Mouse (Mus musculus) megakaryocyte progenitor cell, adult 5-6 weeks (primary cell): ENCODE measurements around the gene Tgif1. TPM values are rescaled to one million over a fixed set of nuclear protein-coding genes. Genes with fewer than 3 reads are reported as not detected.

ENCODE experiments used
- ATAC-seq: replicated peaks from 2 replicates; pipeline ENCODE4 v1.8.0; 2016; ENCODE audit warnings: mild to moderate bottlenecking, moderate TSS enrichment, inconsistent platforms; ENCODE audit not compliant: poor library complexity
- total RNA-seq, 2 experiments: library from RNA; stranded (forward) in 1 of 2; stranded (reverse) in 1 of 2; fragments of 157-497, 149-512 nt in 1 of 2; fragments of 200-1000 nt in 1 of 2; gene quantifications; 2 replicates each; pipeline versions ENCODE4 v1.2.3 to v1.2.4; 2015 to 2017

Gene Tgif1
- total RNA-seq, 2 experiments from 2014 or later: 47.0 to 85.6 TPM

DNA sequence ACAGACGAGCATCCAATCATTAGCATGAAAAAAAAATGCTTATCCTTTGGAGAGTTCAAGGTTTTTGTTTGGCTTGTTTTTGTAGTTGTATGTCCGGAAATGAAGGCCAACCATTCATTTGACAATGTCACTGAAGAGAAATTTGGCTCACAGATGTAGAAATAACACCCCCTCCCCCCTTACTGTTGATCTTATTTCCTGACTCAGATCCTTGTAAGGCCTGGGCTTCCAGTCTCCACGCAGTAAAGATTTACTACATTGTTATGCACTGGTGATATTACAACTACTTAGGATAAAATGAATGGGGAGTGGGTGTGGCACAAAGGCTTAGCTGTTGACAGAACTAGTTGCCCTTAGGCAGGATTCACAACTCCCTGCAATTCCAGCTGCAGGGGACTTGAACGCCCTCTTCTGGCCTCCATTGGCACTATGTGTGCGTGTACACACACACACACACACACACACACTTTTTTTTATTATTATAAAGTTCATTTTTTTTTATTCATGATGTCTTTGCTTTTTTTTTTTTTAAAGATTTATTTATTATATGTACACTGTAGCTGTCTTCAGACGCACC lies 13.3 kb upstream of the Tgif1 start:
- no peak for ATAC-seq

GRCm38 (mm10) chr17:70866029-70866428 lies 12.7 kb upstream of the Tgif1 start:
- ATAC-seq: no peak

- ATAC-seq: no peak
Observed at GRCm38 (mm10) chr17:70865060-70865604, 11.8 kb upstream of the Tgif1 start.

DNA sequence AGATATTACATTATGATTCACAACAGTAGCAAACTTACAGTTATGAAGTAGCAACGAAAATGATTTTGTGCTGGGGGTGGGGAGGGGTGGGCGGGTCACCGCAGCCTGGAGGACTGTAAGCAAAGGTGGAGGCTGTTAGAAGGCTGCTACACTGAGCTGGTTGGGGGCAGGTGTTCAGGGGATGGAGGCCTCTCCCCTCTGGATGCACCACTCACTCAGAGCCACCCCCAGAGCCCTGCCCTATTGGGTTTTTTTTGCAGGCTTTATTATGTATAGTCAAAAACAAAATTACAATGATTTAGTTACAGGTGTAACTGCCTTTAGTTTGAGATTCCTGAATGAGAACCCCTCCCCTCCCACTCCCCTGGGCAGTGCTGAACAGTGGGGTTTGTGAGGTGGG lies 11.3 kb upstream of the Tgif1 start:
- no peak for ATAC-seq

GRCm38 (mm10) chr17:70864117-70864516 lies 10.8 kb upstream of the Tgif1 start:
- no peak for ATAC-seq

DNA sequence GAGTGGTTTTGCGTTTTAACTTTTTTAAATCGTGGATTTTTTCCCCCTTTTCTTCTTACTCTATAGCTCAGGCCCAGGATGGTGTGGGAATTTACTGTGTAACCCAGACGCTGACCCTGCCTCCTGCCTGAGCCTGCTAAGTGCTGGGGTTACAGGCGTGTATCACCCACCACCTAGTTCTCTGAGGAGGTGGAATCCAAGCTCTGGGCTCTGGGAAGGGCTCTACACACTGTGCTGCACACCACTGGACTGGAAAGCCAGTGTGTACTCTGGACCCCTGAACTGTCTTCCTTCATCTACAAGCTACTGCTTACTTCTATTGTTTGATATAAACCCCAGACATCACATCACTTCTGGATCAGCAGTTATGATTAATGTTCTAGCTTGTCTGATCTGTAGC lies 5.5 kb upstream of the Tgif1 start:
- ATAC-seq: no peak

DNA sequence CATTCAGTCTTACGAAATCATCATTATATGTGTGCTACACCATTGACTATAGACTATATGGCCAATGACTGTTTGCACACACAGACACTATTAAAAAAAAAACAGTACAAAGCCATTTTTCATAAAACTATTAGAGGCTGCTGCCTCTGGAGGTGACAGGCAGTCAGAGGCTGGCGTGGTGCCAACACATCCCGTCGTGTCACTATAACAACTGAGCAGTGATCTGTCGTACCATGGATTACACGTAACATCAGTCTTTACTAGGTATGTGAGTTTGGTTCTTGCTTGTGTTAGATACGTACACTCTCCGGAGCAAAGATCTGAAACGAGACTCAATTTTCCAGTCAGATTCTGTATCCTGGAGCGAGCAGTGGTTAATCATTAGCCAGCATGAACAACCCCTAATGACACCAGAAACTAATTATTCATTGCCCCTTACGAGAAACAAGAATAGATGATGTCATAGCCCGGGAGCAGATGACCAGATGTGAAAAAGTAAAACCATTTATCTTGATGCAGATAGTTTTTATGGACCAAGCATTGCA lies 3.6 kb upstream of the Tgif1 start:
- ATAC-seq: no peak

DNA sequence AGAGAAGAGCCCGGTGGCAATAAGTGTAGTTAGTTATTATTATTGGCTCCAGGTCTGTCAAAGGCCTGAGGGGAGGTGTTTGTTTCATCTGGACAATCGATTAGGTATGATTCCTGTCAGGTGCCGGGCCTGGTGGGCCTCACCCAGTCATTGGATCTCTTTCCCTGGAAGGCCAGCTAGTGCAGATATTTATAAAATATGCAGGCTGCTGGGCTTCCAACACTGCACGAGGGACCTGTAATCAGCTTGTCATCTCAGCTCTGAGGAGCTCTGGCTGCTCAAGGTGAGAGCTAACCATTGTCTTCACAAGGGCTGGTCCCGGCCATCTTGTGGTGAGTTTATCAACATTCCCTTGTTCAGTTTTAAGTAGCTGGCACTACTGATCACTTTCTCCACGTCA lies 675 bp upstream of the Tgif1 start:
- ATAC-seq: no peak

DNA sequence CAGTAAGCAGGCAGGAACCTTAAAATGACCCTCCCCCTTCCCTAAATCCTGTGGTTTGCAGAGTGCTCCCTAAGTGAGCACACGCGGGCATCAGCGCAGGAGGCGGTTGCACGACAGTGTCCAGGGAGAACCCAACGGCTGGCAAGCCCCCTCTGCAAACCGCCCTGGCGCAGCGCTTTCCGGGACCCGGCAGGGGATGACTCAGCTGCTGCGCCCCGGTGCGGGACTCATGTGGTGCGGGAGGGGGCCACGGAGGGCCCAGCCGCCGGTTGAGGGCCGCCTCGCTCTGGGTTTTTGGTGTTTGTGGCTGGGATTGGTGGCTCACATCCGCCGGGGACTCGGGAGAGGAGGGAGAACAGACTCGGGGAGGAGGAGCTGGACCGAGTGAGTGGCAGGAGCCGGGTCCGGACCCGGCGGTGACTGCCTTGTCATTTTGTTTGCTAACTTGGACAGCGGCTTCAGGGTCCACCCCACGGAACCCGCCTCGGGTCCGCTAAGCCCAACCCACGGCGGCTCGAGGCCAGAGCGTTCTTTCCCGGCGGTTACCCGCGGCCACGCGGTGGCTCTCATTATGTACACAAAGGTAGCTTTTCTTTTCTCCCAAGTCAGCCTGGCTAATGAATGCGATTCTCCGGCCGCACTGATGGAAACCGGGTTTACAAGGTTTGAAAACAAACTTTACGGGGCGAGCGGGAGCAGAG lies 510 bp downstream of the Tgif1 start:
- peak; percentile 18 for ATAC-seq

- peak; percentile 10 for ATAC-seq
Observed at GRCm38 (mm10) chr17:70852011-70852685, 1.2 kb downstream of the Tgif1 start.

DNA sequence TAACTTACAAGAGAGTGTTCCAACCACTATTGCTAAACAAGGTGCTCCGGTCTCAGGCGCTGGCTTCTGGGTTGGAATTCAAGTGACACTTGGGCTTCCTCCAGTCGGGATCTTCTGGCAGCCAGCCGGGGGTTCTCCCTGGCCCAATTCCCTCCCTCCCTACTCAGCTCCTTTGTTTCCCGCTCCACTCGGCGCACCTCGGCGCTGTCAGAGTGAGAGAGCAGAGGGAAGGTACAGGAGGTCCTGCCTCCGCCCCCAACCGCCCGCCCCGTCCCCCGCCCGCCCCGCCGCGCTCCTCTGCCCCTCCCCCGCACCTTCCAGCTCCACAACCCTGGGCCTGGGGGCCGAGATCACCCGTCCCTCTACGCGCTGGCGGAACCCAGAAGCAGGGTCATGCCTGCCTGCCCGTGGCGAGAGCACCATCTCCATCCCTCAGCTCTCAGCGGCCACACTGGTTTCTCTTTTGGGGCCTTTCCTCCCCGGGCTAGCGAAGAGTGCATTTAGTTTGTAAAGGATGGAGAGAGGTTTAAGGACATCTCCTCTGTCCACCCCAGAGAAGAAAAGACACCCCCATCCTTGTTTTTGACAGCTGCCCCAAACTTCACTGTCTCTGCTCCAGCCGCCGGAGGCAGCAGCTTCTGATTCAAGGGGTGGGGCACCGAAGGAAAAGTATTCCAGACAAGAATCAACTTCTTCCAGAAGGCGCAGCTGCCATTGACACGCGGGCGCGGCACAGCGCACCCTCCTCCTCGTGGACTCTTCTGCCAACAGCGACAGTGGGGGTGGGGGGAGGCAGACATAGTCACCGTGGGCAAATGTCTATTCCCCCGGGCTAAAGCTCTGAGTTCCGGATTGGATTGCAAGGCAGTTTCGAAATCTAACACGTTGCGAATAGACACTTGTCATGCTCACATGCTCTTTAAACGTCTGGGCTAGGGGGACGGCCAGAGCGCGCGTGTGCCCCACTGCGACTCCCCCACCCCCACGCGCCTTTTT lies 2.1 kb downstream of the Tgif1 start:
- ATAC-seq: peak; percentile 24

DNA sequence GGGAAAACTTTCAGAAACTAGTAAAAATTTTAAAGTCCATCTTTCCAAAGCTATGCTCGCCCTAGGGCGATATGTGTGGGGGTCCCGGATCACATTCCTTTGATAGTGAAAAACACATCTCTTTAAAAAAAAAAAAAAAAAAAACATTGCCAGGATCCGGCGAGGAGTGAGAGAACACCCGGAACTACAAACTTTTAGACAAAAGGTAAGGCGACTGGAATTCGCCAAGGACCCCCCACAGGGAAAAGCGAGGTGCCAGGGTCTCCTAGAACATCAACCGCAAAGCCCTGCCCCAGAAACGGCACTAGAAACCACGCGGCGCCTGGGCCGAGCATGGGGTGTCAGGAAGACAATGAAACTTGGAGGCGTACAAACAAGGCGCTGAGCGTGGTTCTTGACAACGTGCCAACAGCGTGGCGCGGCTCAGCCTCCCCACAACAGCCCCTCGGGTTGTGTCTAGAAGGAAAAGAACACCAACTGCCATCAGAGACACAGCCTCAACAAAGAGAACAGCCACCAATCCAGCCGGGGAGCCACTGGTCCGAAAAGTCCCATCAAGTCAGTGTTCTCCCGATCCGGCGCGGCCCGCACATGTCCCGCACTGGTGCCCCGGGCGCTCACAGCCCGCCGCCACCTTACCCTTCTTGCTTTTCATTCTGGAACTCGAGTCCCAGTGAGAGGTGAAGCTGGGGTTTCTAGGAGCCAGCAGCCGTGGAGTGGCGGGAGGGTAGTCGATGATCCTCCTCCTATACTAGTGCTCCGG lies 2.9 kb downstream of the Tgif1 start:
- 0 out of 2 replicates have a peak, but pooled peaks have one; percentile 3 for ATAC-seq

DNA sequence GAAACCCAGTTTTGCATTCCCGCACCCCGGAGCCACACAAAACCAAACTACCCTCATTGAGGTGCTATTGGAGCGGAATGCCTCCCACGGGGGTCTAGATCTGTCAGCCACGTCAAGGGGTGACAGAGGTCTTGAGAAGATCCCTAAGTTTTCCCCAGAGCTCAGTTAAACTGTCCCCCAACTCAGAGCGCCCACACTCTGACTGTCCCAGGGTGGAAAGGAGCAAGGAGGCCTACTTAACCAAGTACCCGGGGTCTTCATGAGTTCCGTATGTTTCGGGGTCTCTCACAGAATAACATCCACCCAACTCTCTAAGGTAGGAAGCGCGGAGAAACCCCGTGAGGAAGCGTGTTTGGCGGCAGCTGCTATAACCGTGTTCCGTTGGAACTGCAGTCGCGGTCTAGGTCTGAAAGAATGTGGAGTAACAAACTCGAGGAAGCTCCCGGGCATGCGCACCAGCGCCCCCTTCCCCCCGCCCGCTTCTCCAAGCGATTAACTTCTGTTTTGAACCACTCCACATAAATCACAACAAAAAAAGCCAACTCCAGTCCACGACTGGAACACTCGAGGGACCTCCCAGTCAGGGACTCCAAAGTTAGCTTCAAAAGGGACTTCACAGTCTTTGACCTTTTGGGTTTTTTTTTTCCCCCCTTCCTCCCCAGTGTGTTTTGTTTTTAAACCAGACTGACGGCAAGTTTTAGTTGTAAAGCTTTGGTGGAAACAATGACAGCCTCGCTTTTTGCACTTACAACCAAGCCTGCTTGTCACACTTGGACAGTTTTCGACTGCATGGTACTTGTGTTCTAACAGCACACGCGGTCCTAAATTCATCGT lies 3.7 kb downstream of the Tgif1 start:
- peak; percentile 13 for ATAC-seq

DNA sequence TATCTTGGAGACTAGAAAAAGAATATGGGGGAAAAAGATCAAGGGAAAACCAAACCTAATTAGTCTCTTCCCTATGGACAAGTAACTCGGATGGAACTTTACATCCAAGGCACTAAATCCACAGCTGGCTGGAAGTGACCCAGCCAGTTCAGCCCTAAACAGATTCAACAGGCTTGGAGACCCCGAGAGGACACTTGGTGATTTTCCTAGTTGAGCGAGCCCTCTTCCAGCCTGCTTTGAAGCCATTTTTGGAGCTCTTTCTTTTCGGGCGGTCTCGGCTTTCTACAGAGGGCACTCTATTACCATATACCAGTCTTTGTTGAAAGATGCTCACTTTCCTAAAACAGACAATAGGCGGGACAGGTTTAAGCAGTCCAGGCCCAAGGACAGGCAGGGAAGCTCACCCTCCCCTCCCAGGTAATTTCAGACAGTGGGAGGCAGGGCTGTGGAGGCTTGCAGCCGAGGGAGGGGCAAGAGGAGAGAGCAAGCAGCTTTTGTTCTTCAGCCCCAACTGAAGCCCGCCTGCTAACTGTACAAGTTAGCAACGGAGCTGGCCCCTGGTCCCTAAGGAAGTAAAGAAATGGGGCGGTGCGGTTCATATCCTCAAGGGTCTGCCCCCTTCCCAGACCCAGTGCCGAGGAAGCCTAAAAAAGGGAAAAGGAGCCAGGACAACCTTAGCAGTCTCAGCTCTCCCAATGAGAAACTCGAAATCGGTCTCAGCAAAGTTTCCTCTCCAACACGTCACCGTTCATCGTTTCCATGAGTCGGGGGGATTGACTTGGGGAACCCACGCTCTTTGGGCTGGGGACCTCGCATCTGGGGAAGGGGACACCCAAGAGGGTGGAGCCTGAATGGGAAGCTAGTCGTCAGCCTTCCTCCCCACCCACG lies 4.6 kb downstream of the Tgif1 start:
- ATAC-seq: 0 out of 2 replicates have a peak, but pooled peaks have one; percentile 4

DNA sequence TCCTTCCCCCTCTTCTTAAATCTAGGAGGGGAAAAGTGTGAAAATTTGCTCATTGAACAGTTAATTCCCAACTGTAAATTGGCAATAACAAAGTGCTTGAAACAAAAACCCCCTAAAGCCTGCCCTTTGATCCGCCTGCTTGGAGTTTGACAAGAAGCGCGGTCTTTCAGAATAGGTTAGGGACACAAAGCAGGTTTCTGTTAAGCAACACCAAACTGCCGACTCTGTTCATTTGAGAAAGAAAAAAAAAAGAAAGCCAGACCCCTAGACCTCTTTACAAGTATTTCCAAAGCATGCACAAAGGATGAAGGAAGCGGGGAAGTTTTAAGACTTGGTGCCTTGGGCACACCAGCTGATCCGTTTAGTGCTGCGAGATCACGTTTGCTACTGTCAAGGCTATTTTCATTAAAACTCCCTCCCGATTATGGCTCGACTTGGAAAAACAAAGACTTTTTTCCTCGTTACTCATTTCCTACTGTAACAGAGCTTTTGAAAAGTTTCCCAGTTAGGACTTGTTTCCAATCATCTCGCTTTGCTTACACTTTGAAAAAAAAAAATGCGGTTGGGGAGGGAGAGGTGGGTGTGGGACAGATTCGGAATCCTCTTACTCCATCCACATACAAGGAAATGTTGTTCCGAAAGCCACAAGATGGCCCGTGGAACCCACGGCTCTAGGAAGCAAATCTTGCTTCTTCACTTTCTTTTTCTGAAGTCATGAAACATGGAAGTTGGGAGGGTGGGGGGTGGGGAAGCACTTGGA lies 5.4 kb downstream of the Tgif1 start:
- no peak for ATAC-seq

- ATAC-seq: peak; percentile 27
Observed at GRCm38 (mm10) chr17:70847086-70847485, 6.3 kb downstream of the Tgif1 start.

GRCm38 (mm10) chr17:70846111-70846644 lies 7.2 kb downstream of the Tgif1 start:
- ATAC-seq: no peak
